ENCODE assay signal across 15 mouse cellular contexts in the genomic region with DNA sequence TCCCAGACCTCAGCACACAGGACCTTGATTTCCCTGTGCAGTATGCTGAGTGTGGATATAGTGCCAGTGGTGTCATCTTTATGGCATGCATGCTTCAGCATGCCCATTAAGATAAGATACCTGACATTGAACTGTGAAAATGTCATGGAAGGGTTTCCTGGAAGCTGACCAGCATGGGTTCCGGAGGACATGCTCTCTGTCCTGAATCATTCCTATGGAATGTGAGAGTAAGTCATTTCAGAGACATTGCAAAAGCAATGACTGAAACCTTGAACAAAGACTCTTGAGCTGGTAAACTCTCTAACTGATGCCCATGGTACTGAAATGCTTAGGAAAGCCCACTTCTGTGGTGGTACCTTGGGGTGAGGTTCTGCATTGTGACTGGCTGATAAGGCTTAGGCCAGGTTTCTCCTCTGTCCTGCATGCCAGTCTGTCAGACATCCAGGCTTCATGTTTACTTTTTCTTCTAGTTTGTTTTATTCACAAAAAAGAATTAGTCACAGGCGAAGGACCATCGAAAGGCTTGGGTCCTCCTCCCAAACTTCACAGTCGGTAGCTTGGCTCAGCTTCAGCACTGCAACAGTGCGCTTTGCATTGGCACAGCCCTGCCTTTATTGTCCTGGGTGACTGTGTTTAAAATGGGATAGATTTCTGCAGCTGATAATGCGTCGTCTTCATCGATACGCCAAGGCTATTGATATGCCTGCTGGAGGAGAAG.
A peak's percentile ranks its signal among the peaks of the same experiment; 100 is the strongest.
DNase-seq lines count a peak whose midpoint lies in the region; ATAC-seq lines count a peak whose summit lies in the region.
"Had no signal": no experiment of that assay in that cellular context is flagged by ENCODE, and none has a peak within 500 bp of the region (broad histone marks: within the 10 kb centered on the region; RNA-seq: fewer than 3 reads in every experiment).

No protein-coding gene starts in this region.

- no peak overlapping the region for H3K27ac ChIP-seq in hindbrain, embryonic 12.5 days
- no peak overlapping the region for H3K27ac ChIP-seq in hindbrain, embryonic 11.5 days (ENCODE audit: low read depth, low read length)
- H3K27ac ChIP-seq in intestine, embryonic 16.5 days (ENCODE audit: low read length): no peak overlapping the region
- H3K27ac ChIP-seq: limb, embryonic 15.5 days had no signal

- H3K4me3 ChIP-seq in hindbrain, embryonic 12.5 days: no peak overlapping the region
- no peak overlapping the region for H3K4me3 ChIP-seq in hindbrain, embryonic 11.5 days (ENCODE audit: low read depth, low read length)
- H3K4me3 ChIP-seq in intestine, embryonic 16.5 days (ENCODE audit: low read length): no peak overlapping the region
- H3K4me3 ChIP-seq: heart, embryonic 12.5 days; limb, embryonic 15.5 days had no signal

- ATAC-seq in hindbrain, embryonic 12.5 days (ENCODE audit: low FRiP score): no peak
- ATAC-seq in hindbrain, embryonic 11.5 days (ENCODE audit: low FRiP score): no peak
- peak; percentile 43; the same call in 1 of the 2 replicates for ATAC-seq in intestine, embryonic 16.5 days
- ATAC-seq: inflammation-experienced regulatory T-cells, adult 6 months had no signal

- WGBS in hindbrain, embryonic 12.5 days: 59% methylated on average over 9 of the region's 9 CpGs
- WGBS in hindbrain, embryonic 11.5 days: 68% methylated on average over 9 of the region's 9 CpGs
- WGBS in intestine, embryonic 16.5 days: 57% methylated on average over 9 of the region's 9 CpGs

- no peak overlapping the region for H3K4me2 ChIP-seq in hindbrain, embryonic 12.5 days (replicated peaks)
- H3K4me2 ChIP-seq in hindbrain, embryonic 11.5 days (replicated peaks; ENCODE audit: low read depth, low read length): no peak overlapping the region
- H3K4me2 ChIP-seq in intestine, embryonic 16.5 days (ENCODE audit: low read depth, low read length): no peak overlapping the region
- H3K4me2 ChIP-seq: heart, embryonic 12.5 days; limb, embryonic 15.5 days; lung, embryonic 14.5 days had no signal

- H3K9ac ChIP-seq in hindbrain, embryonic 12.5 days: 0 out of 2 replicates have a peak overlapping the region, but pooled peaks have one; percentile 14
- H3K9ac ChIP-seq in hindbrain, embryonic 11.5 days (ENCODE audit: low read depth, low read length): no peak overlapping the region
- no peak overlapping the region for H3K9ac ChIP-seq in intestine, embryonic 16.5 days (ENCODE audit: low read depth, low read length)
- H3K9ac ChIP-seq: heart, embryonic 12.5 days; limb, embryonic 15.5 days; lung, embryonic 14.5 days had no signal

- DNase-seq in hindbrain, embryonic 11.5 days (ENCODE audit: low spot score): no peak
- peak; percentile 88 for DNase-seq in 3T3-L1 (ENCODE audit: low read depth, low spot score)
- peak; percentile 69 for DNase-seq in adrenal gland, postnatal 10 days
- no peak for DNase-seq in urinary bladder, postnatal 25 days (ENCODE audit: low spot score)
- DNase-seq in kidney, adult 9 months: no peak
- DNase-seq: cerebellum, adult 2 months; kidney, postnatal 4 days; right cerebral cortex, postnatal 14 days; thymus, adult 2 months had no signal

- peaks cover 36% of the 10 kb centered on the region for H3K4me1 ChIP-seq in hindbrain, embryonic 12.5 days
- H3K4me1 ChIP-seq in hindbrain, embryonic 11.5 days (replicated peaks; ENCODE audit: control insufficient read depth, insufficient read depth, low read length): peaks cover 7% of the 10 kb centered on the region; the same call in 1 of the 2 replicates
- peaks cover 8% of the 10 kb centered on the region; the same call in 1 of the 2 replicates for H3K4me1 ChIP-seq in intestine, embryonic 16.5 days (ENCODE audit: control insufficient read depth, insufficient read depth, low read length)

- H3K36me3 ChIP-seq in hindbrain, embryonic 12.5 days: no peaks in the 10 kb centered on the region
- no peaks in the 10 kb centered on the region for H3K36me3 ChIP-seq in hindbrain, embryonic 11.5 days (ENCODE audit: control insufficient read depth, insufficient read depth, low read length)
- H3K36me3 ChIP-seq in intestine, embryonic 16.5 days (ENCODE audit: control insufficient read depth, insufficient read depth, low read length): no peaks in the 10 kb centered on the region
- H3K36me3 ChIP-seq: heart, embryonic 12.5 days had no signal

- no peaks in the 10 kb centered on the region for H3K27me3 ChIP-seq in hindbrain, embryonic 12.5 days
- no peaks in the 10 kb centered on the region for H3K27me3 ChIP-seq in hindbrain, embryonic 11.5 days (ENCODE audit: control insufficient read depth, insufficient read depth, low read length)
- H3K27me3 ChIP-seq in intestine, embryonic 16.5 days (replicated peaks; ENCODE audit: control insufficient read depth, insufficient read depth, low read length): no peaks in the 10 kb centered on the region

- H3K9me3 ChIP-seq in hindbrain, embryonic 12.5 days (replicated peaks): no peaks in the 10 kb centered on the region
- no peaks in the 10 kb centered on the region for H3K9me3 ChIP-seq in hindbrain, embryonic 11.5 days (ENCODE audit: control insufficient read depth, low read length)
- no peaks in the 10 kb centered on the region for H3K9me3 ChIP-seq in intestine, embryonic 16.5 days (ENCODE audit: control insufficient read depth, low read length)
- H3K9me3 ChIP-seq: heart, embryonic 12.5 days; limb, embryonic 15.5 days had no signal

Comparison
In these comparisons a context has a peak if more than half of its experiments do, and no peak if none do; other contexts are left out.
1. DNase-seq: peak in 3T3-L1 (single experiment) and adrenal gland, postnatal 10 days (single experiment); none in hindbrain, embryonic 11.5 days (single experiment), urinary bladder, postnatal 25 days (single experiment) and kidney, adult 9 months (single experiment).